Mouse (Mus musculus) lung, adult 2 months (tissue): ENCODE measurements around the gene Rmi1.

ENCODE experiments used
- CTCF ChIP-seq: fragments of 200-500 bp; IDR thresholded peaks from 2 replicates; pipeline ENCODE4 v1.5.1; 2011; ENCODE audit warnings: mild to moderate bottlenecking, low read length, control low read depth; ENCODE audit not compliant: insufficient read depth
- POLR2A ChIP-seq: fragments of 200-500 bp; IDR thresholded peaks from 2 replicates; pipeline ENCODE4 v1.6.1; 2011; ENCODE audit warnings: low read depth, mild to moderate bottlenecking, control low read depth, low read length, borderline replicate concordance; ENCODE audit errors: extremely low read depth

- no peak for TF ChIP-seq CTCF
- TF ChIP-seq POLR2A = no peak
These were observed 16.6 kb downstream of the Rmi1 start for GRCm38 (mm10) chr13:58418656-58419055.
